Comparison of ENCODE assay signal across 21 mouse cellular contexts in the genomic region with DNA sequence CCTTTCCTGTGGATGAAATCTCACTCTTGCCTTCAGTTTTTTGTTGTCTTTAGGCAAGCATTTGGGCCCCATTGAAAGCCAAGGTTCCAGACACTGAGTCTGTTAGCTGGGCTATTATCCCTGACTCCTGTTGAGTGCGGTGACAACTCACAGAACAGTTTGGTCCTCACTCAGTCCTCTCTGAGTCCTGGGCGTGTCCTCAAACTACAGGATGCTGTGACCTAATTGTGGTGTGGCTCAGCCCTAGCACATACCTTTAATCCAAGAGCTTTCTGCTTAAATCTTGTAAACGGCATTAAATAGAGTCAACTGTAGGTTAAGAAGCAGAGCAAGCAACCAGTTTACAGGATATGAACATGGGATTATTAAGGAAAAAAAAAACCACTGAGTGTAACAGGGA.
"Had no signal": no experiment of that assay in that cellular context is flagged by ENCODE, and none has a peak within 500 bp of the region (broad histone marks: within the 10 kb centered on the region; RNA-seq: fewer than 3 reads in every experiment).

No protein-coding gene starts in this region.

- DNase-seq: liver, postnatal 0 days; lung, adult 2 months; lung, postnatal 14 days; lung, postnatal 36 days; retina, postnatal 1 day; right cerebral cortex, adult 18-20 months; right cerebral cortex, postnatal 25 days; right cerebral cortex, postnatal 4 days; thymus, adult 2 months; thymus, postnatal 25 days; thymus, postnatal 4 days had no signal

- ATAC-seq: liver, postnatal 0 days; lung, postnatal 0 days; midbrain, embryonic 13.5 days; midbrain, embryonic 15.5 days had no signal

- H3K4me3 ChIP-seq: lung, embryonic 15.5 days; midbrain, embryonic 13.5 days; midbrain, embryonic 15.5 days; neural tube, embryonic 13.5 days; neural tube, embryonic 15.5 days; stomach, embryonic 15.5 days had no signal

- H3K9ac ChIP-seq: liver, postnatal 0 days; lung, embryonic 15.5 days; midbrain, embryonic 13.5 days; midbrain, embryonic 15.5 days; neural tube, embryonic 13.5 days; neural tube, embryonic 15.5 days; stomach, embryonic 15.5 days had no signal

- H3K4me1 ChIP-seq: lung, embryonic 15.5 days; midbrain, embryonic 13.5 days; midbrain, embryonic 15.5 days; neural tube, embryonic 13.5 days; neural tube, embryonic 15.5 days; stomach, embryonic 15.5 days had no signal

- H3K27me3 ChIP-seq: lung, embryonic 15.5 days; midbrain, embryonic 13.5 days; midbrain, embryonic 15.5 days; neural tube, embryonic 13.5 days; neural tube, embryonic 15.5 days; stomach, embryonic 15.5 days had no signal

- H3K27ac ChIP-seq: lung, embryonic 15.5 days; macrophage; midbrain, embryonic 13.5 days; midbrain, embryonic 15.5 days; neural tube, embryonic 13.5 days; neural tube, embryonic 15.5 days; stomach, embryonic 15.5 days; stomach, postnatal 0 days had no signal

- H3K9me3 ChIP-seq: lung, embryonic 15.5 days; midbrain, embryonic 13.5 days; midbrain, embryonic 15.5 days; stomach, embryonic 15.5 days had no signal

- H3K4me2 ChIP-seq: lung, embryonic 15.5 days; midbrain, embryonic 11.5 days; midbrain, embryonic 13.5 days; midbrain, embryonic 15.5 days; neural tube, embryonic 13.5 days; neural tube, embryonic 15.5 days; stomach, embryonic 15.5 days had no signal

- H3K36me3 ChIP-seq: lung, embryonic 15.5 days; midbrain, embryonic 13.5 days; midbrain, embryonic 15.5 days; neural tube, embryonic 13.5 days; neural tube, embryonic 15.5 days; stomach, embryonic 15.5 days had no signal
